Mouse (Mus musculus) MEL (cell line): Measurements from ENCODE around the gene Pnkp. TPM values are rescaled to one million over a fixed set of nuclear protein-coding genes. Genes with fewer than 3 reads are reported as not detected.

Experiments used
- DNase-seq: peaks from one replicate; pipeline ENCODE4 v3.0.0; 2011; ENCODE audit warnings: low read depth, low spot score
- H3K27ac ChIP-seq: 2 replicates; pipeline ENCODE4 v1.5.1; 2012; ENCODE audit warnings: low read depth, mild to moderate bottlenecking, control low read depth, low read length, moderate library complexity; ENCODE audit not compliant: control insufficient read depth
- H3K27me3 ChIP-seq, 2 experiments: fragments of 150-350 bp in 1 of 2; sonication (generic) in 1 of 2; 2 replicates each; pipeline ENCODE4 v1.6.1; 2012; ENCODE audit warnings: low read length in 2 of 2, mild to moderate bottlenecking in 2 of 2, improper control_type of control experiment in 1 of 2, moderate library complexity in 1 of 2; ENCODE audit not compliant: insufficient read depth in 2 of 2, control insufficient read depth in 1 of 2
- H3K36me3 ChIP-seq, 2 experiments: 2 replicates each; pipeline ENCODE4 v1.6.1; 2012 to 2014; ENCODE audit warnings: low read length in 2 of 2, improper control_type of control experiment in 1 of 2, inconsistent platforms in 1 of 2, mild to moderate bottlenecking in 1 of 2; ENCODE audit not compliant: insufficient read depth in 2 of 2, control insufficient read depth in 1 of 2
- H3K4me1 ChIP-seq, 2 experiments: fragments of 150-350 bp in 1 of 2; sonication (generic) in 1 of 2; 2 replicates each; pipeline ENCODE4 v1.6.1; 2012; ENCODE audit warnings: low read length in 2 of 2, improper control_type of control experiment in 1 of 2, mild to moderate bottlenecking in 1 of 2; ENCODE audit not compliant: insufficient read depth in 2 of 2, control insufficient read depth in 1 of 2
- H3K4me3 ChIP-seq, 2 experiments: fragments of 150-350 bp in 1 of 2; sonication (generic) in 1 of 2; 2 replicates each; pipeline ENCODE4 v1.5.1; 2012; ENCODE audit warnings: low read depth in 2 of 2, low read length in 2 of 2, mild to moderate bottlenecking in 2 of 2, moderate library complexity in 2 of 2, control low read depth in 1 of 2, improper control_type of control experiment in 1 of 2; ENCODE audit not compliant: control insufficient read depth in 1 of 2, insufficient read depth in 1 of 2
- H3K79me2 ChIP-seq: 2 replicates; pipeline ENCODE4 v1.6.1; 2012; ENCODE audit warnings: mild to moderate bottlenecking, low read length, moderate library complexity; ENCODE audit not compliant: control insufficient read depth, poor library complexity, insufficient read depth
- H3K9ac ChIP-seq: 2 replicates; pipeline ENCODE4 v1.6.1; 2012; ENCODE audit warnings: low read depth, mild to moderate bottlenecking, control low read depth, low read length, moderate library complexity; ENCODE audit not compliant: control insufficient read depth, poor library complexity, severe bottlenecking
- H3K9me3 ChIP-seq: fragments of 150-350 bp; sonication (generic); replicated peaks from 2 replicates; pipeline ENCODE4 v1.6.1; 2012; ENCODE audit warnings: mild to moderate bottlenecking, low read length, improper control_type of control experiment, moderate library complexity; ENCODE audit not compliant: insufficient read depth
- BHLHE40 ChIP-seq: IDR thresholded peaks from 2 replicates; pipeline ENCODE4 v1.6.1; 2012; ENCODE audit warnings: low read depth, mild to moderate bottlenecking, inconsistent platforms, low read length, improper control_type of control experiment, borderline replicate concordance
- CTCF ChIP-seq, 3 experiments: IDR thresholded peaks in 2 of 3; conservative IDR thresholded peaks in 1 of 3; 2 replicates each; pipeline ENCODE4 v1.5.1; 2011 to 2012; ENCODE audit warnings: low read length in 3 of 3, low read depth in 2 of 3, mild to moderate bottlenecking in 2 of 3, improper control_type of control experiment in 1 of 3, inconsistent platforms in 1 of 3, mixed read lengths in 1 of 3, moderate library complexity in 1 of 3; ENCODE audit not compliant: control insufficient read depth in 1 of 3, insufficient read depth in 1 of 3, poor library complexity in 1 of 3, severe bottlenecking in 1 of 3
- E2F4 ChIP-seq: IDR thresholded peaks from 2 replicates; pipeline ENCODE4 v1.6.1; 2011; ENCODE audit warnings: low read depth, low read length, improper control_type of control experiment, borderline replicate concordance
- GABPA ChIP-seq: IDR thresholded peaks from 2 replicates; pipeline ENCODE4 v1.6.1; 2012; ENCODE audit warnings: low read depth, mild to moderate bottlenecking, inconsistent platforms, low read length, improper control_type of control experiment, moderate library complexity
- GATA1 ChIP-seq: IDR thresholded peaks from 2 replicates; pipeline ENCODE4 v1.6.1; 2011; ENCODE audit warnings: low read depth, low read length, improper control_type of control experiment
- HCFC1 ChIP-seq: IDR thresholded peaks from 2 replicates; pipeline ENCODE4 v1.6.1; 2012; ENCODE audit warnings: low read depth, mild to moderate bottlenecking, inconsistent platforms, low read length, improper control_type of control experiment, moderate library complexity
- JUND ChIP-seq: IDR thresholded peaks from 2 replicates; pipeline ENCODE4 v1.6.1; 2011; ENCODE audit warnings: low read depth, mild to moderate bottlenecking, improper control_type of control experiment, low read length
- KAT2A ChIP-seq: conservative IDR thresholded peaks from 2 replicates; pipeline ENCODE4 v1.6.1; 2012; ENCODE audit warnings: low read depth, low read length, improper control_type of control experiment, inconsistent platforms
- MAZ ChIP-seq: IDR thresholded peaks from 2 replicates; pipeline ENCODE4 v1.6.1; 2012; ENCODE audit warnings: low read depth, mild to moderate bottlenecking, inconsistent platforms, low read length, improper control_type of control experiment
- MXI1 ChIP-seq: IDR thresholded peaks from 2 replicates; pipeline ENCODE4 v1.6.1; 2011; ENCODE audit warnings: mild to moderate bottlenecking, low read depth, low read length, improper control_type of control experiment
- MYB ChIP-seq: IDR thresholded peaks from 2 replicates; pipeline ENCODE4 v1.6.1; 2011; ENCODE audit warnings: mild to moderate bottlenecking, low read depth, low read length, improper control_type of control experiment
- NELFE ChIP-seq: IDR thresholded peaks from 2 replicates; pipeline ENCODE4 v1.6.1; 2011; ENCODE audit warnings: low read depth, low read length, improper control_type of control experiment
- NRF1 ChIP-seq: IDR thresholded peaks from 2 replicates; pipeline ENCODE4 v1.6.1; 2014; ENCODE audit warnings: low read depth, mild to moderate bottlenecking, inconsistent platforms, low read length, improper control_type of control experiment, moderate library complexity; ENCODE audit not compliant: poor library complexity, insufficient read depth, severe bottlenecking
- POLR2A ChIP-seq, 2 experiments: IDR thresholded peaks; 2 replicates each; pipeline ENCODE4 v1.6.1; 2011 to 2012; ENCODE audit warnings: low read length in 2 of 2, mild to moderate bottlenecking in 2 of 2, control low read depth in 1 of 2, improper control_type of control experiment in 1 of 2, low read depth in 1 of 2, moderate library complexity in 1 of 2; ENCODE audit not compliant: control insufficient read depth in 1 of 2, insufficient read depth in 1 of 2, poor library complexity in 1 of 2
- POLR2AphosphoS5 ChIP-seq: IDR thresholded peaks from 2 replicates; pipeline ENCODE4 v1.6.1; 2012; ENCODE audit warnings: low read depth, borderline replicate concordance, mild to moderate bottlenecking, inconsistent platforms, low read length, moderate library complexity, mixed read lengths
- RAD21 ChIP-seq: IDR thresholded peaks from 2 replicates; pipeline ENCODE4 v1.6.1; 2011; ENCODE audit warnings: mild to moderate bottlenecking, low read depth, low read length, improper control_type of control experiment
- RCOR1 ChIP-seq: IDR thresholded peaks from 2 replicates; pipeline ENCODE4 v1.6.1; 2012; ENCODE audit warnings: low read depth, mild to moderate bottlenecking, inconsistent platforms, low read length, improper control_type of control experiment
- SIN3A ChIP-seq: IDR thresholded peaks from 2 replicates; pipeline ENCODE4 v1.6.1; 2012; ENCODE audit warnings: low read length, improper control_type of control experiment, inconsistent platforms
- SMC3 ChIP-seq: IDR thresholded peaks from 2 replicates; pipeline ENCODE4 v1.6.1; 2011; ENCODE audit warnings: low read depth, low read length, improper control_type of control experiment
- UBTF ChIP-seq: IDR thresholded peaks from 2 replicates; pipeline ENCODE4 v1.6.1; 2012; ENCODE audit warnings: low read depth, mild to moderate bottlenecking, inconsistent platforms, low read length, improper control_type of control experiment, moderate library complexity, borderline replicate concordance; ENCODE audit not compliant: insufficient read depth
- USF1 ChIP-seq: IDR thresholded peaks from 2 replicates; pipeline ENCODE4 v1.6.1; 2014; ENCODE audit warnings: low read depth, mild to moderate bottlenecking, inconsistent platforms, low read length, improper control_type of control experiment, moderate library complexity
- ZKSCAN1 ChIP-seq: IDR thresholded peaks from 2 replicates; pipeline ENCODE4 v1.6.1; 2012; ENCODE audit warnings: low read depth, mild to moderate bottlenecking, inconsistent platforms, low read length, improper control_type of control experiment, moderate library complexity
- ZMIZ1 ChIP-seq: IDR thresholded peaks from 2 replicates; pipeline ENCODE4 v1.6.1; 2012; ENCODE audit warnings: low read depth, mild to moderate bottlenecking, inconsistent platforms, low read length, improper control_type of control experiment, moderate library complexity
- polyA plus RNA-seq, 2 experiments: library from polyadenylated mRNA; stranded (reverse) in 1 of 2; unstranded in 1 of 2; fragments of >175 nt in 1 of 2; fragments of >200 nt in 1 of 2; gene quantifications; 2 replicates each; pipeline versions ENCODE4 v1.2.1 to v1.2.4; 2012; ENCODE audit warnings: low replicate concordance in 2 of 2, low read depth in 1 of 2; ENCODE audit not compliant: insufficient read length in 2 of 2, insufficient read depth in 1 of 2, missing spikeins in 1 of 2
- total RNA-seq: library from RNA; depleted of rRNA; stranded (reverse); fragments of 300-350 nt; gene quantifications from 2 replicates; pipeline ENCODE4 v1.2.3, GENCODE M21; 2012

The Pnkp gene
- total and polyA plus RNA-seq, 3 experiments: 39.3 to 45.6 TPM; not detected in 1

DNA sequence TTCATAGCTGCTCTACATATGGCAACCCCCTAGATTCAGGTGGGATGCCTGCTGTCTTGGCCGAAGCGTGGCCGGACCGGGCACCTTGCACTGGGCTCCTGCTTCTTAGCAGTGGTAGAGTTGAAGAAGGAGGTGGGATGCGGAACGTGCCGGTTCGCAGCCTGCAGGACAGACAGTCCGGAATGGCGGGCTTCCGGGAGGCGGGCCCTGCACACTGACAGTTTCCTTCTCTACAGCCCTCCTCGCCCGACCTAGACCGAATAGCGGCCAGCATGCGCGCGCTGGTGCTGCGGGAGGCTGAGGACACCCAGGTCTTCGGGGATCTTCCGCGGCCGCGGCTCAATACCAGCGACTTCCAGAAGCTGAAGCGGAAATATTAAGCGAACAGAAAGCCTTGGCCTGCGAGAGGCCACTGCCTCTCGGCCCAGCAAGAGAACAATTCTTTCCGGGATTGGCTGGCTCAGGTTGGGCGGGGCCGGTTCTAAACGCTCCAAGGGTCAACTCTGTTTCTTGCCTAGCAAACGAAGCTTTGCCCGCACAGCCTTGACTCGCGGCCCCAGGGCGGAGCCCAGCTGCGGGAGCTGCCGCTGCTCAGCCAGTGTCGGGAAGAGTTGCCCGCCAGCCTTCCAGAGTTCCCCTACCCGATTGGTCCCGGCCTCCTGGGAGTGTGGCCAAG, 2.4 kb upstream of the Pnkp start:
- Histone ChIP-seq H3K4me3 (no peak overlapping the region), H3K79me2 (peaks cover 28% of the 10 kb centered on the region), H3K27me3 (no peaks in the 10 kb centered on the region), H3K4me1 (peaks cover 5 to 31% of the 10 kb centered on the region in 2 experiments), H3K36me3 (peaks cover 0 to 20% of the 10 kb centered on the region in 2 experiments; a peak in 2 of 4 replicates), H3K27ac (no peak overlapping the region), H3K9ac (no peak overlapping the region), H3K9me3 (no peaks in the 10 kb centered on the region)
- no peak for DNase-seq
- TF ChIP-seq SIN3A (no peak), USF1 (0 out of 2 replicates have a peak, but pooled peaks have one; percentile 36), POLR2A (IDR thresholded peaks at IDR 0.05; ENCODE audit: control insufficient read depth in 1 of 2, insufficient read depth in 1 of 2, low read depth in 1 of 2, low read length in 2 of 2, poor library complexity in 1 of 2) (peak in 1 of 2 experiments; percentile 14; a peak in 1 of 4 replicates)

DNA sequence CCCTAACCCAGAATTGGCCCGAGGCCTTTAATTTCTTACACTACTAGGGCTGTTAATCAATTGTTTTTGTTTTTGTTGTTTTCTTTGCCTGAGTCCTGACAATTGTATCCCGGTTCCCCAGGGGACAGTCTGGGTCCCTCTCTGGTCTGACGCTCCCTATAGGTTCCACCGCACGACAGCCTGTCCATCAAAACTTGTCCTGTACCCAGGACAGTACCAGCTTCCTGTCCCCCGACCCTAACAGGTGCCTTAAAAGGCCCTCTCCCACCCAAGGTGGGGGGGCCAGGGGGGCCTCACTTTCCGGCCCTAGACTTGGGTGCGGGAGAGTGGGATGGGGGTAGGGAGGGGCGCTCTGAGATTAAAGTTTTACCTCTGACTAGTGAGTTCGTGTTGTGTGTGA, 1.9 kb upstream of the Pnkp start:
- H3K4me1 ChIP-seq: peaks cover 5 to 31% of the 10 kb centered on the region in 2 experiments
- H3K9me3 ChIP-seq: no peaks in the 10 kb centered on the region
- H3K4me3 ChIP-seq: no peak overlapping the region
- no peak overlapping the region for H3K27ac ChIP-seq
- H3K27me3 ChIP-seq: no peaks in the 10 kb centered on the region
- peaks cover 25% of the 10 kb centered on the region for H3K79me2 ChIP-seq
- H3K36me3 ChIP-seq: peaks cover 0 to 20% of the 10 kb centered on the region in 2 experiments; a peak in 2 of 4 replicates
- DNase-seq: no peak
- TF ChIP-seq UBTF: no peak
- no peak for TF ChIP-seq MAZ
- no peak overlapping the region for H3K9ac ChIP-seq

DNA sequence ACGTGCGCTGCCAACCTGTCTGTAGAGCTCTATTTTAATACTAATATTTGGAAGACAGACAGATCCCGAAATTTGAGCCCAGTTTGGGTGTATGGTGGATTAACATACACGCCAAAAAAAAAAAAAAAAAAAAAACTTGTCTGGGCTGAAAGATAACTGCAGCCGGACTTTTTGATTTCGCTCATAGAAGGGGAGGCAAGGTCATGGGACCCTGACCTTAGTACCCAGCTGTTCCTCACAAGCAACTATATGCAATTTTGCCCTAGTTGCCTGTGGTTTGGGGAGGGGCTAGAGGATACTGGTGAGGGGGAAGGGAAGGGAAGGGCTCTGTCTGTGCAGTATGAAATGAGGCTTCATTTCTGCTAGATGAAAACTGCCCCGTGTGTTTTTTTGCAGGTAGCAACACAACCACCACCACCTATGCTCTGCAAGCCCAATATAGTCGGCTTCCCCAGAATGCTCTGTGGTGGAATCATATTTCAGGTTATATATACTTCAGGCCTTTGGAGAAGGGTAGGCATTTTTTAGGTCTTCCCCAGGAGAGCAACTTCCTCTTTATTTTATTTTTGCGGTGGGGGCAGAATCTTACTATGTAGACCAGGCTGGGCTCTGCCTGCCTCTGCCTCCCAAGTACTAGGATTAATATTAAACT, 548 bp upstream of the Pnkp start:
- DNase-seq: peak; percentile 83
- H3K79me2 ChIP-seq: peaks cover 12% of the 10 kb centered on the region
- peaks cover 5 to 21% of the 10 kb centered on the region in 2 experiments for H3K4me1 ChIP-seq
- H3K4me3 ChIP-seq: peak overlapping the region; percentile 83 to 84
- peaks cover 0 to 15% of the 10 kb centered on the region in 2 experiments; a peak in 2 of 4 replicates for H3K36me3 ChIP-seq
- peak overlapping the region; percentile 80 for H3K9ac ChIP-seq
- no peaks in the 10 kb centered on the region for H3K9me3 ChIP-seq
- H3K27me3 ChIP-seq: no peaks in the 10 kb centered on the region
- peak overlapping the region; percentile 71 for H3K27ac ChIP-seq
- TF ChIP-seq ZMIZ1 (no peak), NRF1 (no peak), SMC3 (no peak), ZKSCAN1 (no peak; the same call in 1 of the 2 replicates), KAT2A (no peak), HCFC1 (no peak), NELFE (no peak), MYB (no peak), RAD21 (no peak), UBTF (no peak), POLR2AphosphoS5 (no peak), CTCF (IDR thresholded peaks at IDR 0.05 in 2 of 3, conservative IDR thresholded peaks at IDR 0.05 in 1 of 3; ENCODE audit: control insufficient read depth in 1 of 3, insufficient read depth in 1 of 3, low read depth in 2 of 3, low read length in 3 of 3, poor library complexity in 1 of 3, severe bottlenecking in 1 of 3) (no peak), POLR2A (IDR thresholded peaks at IDR 0.05; ENCODE audit: control insufficient read depth in 1 of 2, insufficient read depth in 1 of 2, low read depth in 1 of 2, low read length in 2 of 2, poor library complexity in 1 of 2) (no peak), RCOR1 (no peak), JUND (no peak), GATA1 (peak; percentile 28; the same call in 1 of the 2 replicates), E2F4 (no peak), MXI1 (peak; percentile 11; the same call in 1 of the 2 replicates), BHLHE40 (no peak), GABPA (no peak)
